Mouse (Mus musculus) thymus, adult 2 months (tissue): ENCODE data around the gene Gm20388.

Experiments
- CTCF ChIP-seq: fragments of 200-500 bp; IDR thresholded peaks from 2 replicates; pipeline ENCODE4 v1.5.1; 2012; ENCODE audit warnings: mild to moderate bottlenecking, control low read depth, low read length, moderate library complexity, borderline replicate concordance; ENCODE audit not compliant: control insufficient read depth, poor library complexity, insufficient read depth; ENCODE audit errors: extremely low read depth
- POLR2A ChIP-seq: fragments of 200-500 bp; IDR thresholded peaks from 2 replicates; pipeline ENCODE4 v1.6.1; 2012; ENCODE audit warnings: mild to moderate bottlenecking, low read length, control low read depth, moderate library complexity; ENCODE audit not compliant: control insufficient read depth, poor library complexity, insufficient read depth; ENCODE audit errors: extremely low read depth

- TF ChIP-seq POLR2A (no peak), CTCF (no peak)
Measured at GRCm38 (mm10) chr8:123675611-123676010, 3765.0 kb downstream of the Gm20388 start.
